Mouse (Mus musculus): ENCODE measurements at regions not wholly inside any gene's neighbourhood (a gene's known extent, or its start where the extent isn't known, plus 50 kb on each side); places are given as distances from the start of the nearest gene placed in this dataset.

- no peak for DNase-seq (ENCODE audit: low spot score in 2 of 2)
These were observed 600.4 kb upstream of the Tusc1 start for GRCm38 (mm10) chr4:93935692-93936091.

- DNase-seq (ENCODE audit: low spot score in 2 of 2): no peak
These were observed 591.8 kb upstream of the Tusc1 start for GRCm38 (mm10) chr4:93927117-93927516.

- DNase-seq (ENCODE audit: low spot score in 2 of 2): no peak
These were observed 589.1 kb upstream of the Tusc1 start for GRCm38 (mm10) chr4:93924402-93924801.

GRCm38 (mm10) chr4:93886631-93887030 is 551.3 kb upstream of the Tusc1 start:
- peak; percentile 48 to 65 for DNase-seq (ENCODE audit: low spot score in 2 of 2)

GRCm38 (mm10) chr4:93881318-93881717 is 546.0 kb upstream of the Tusc1 start:
- DNase-seq (ENCODE audit: low spot score in 2 of 2): no peak

GRCm38 (mm10) chr4:93879351-93879872 is 544.1 kb upstream of the Tusc1 start:
- DNase-seq (ENCODE audit: low spot score in 2 of 2): peak; percentile 67 to 68

GRCm38 (mm10) chr4:93873271-93873670 is 538.0 kb upstream of the Tusc1 start:
- DNase-seq (ENCODE audit: low spot score in 2 of 2): no peak

- DNase-seq (ENCODE audit: low spot score in 2 of 2): no peak
These were observed 518.1 kb upstream of the Tusc1 start for GRCm38 (mm10) chr4:93853451-93853850.

- no peak for DNase-seq (ENCODE audit: low spot score in 2 of 2)
These were observed 513.9 kb upstream of the Tusc1 start for GRCm38 (mm10) chr4:93849178-93849577.

- DNase-seq (ENCODE audit: low spot score in 2 of 2): no peak
These were observed 495.4 kb upstream of the Tusc1 start for GRCm38 (mm10) chr4:93830701-93831100.

GRCm38 (mm10) chr4:93793104-93793503 is 457.8 kb upstream of the Tusc1 start:
- no peak for DNase-seq (ENCODE audit: low spot score in 2 of 2)

- DNase-seq (ENCODE audit: low spot score in 2 of 2): no peak
These were observed 454.8 kb upstream of the Tusc1 start for GRCm38 (mm10) chr4:93790157-93790556.

GRCm38 (mm10) chr4:93754497-93754896 is 419.2 kb upstream of the Tusc1 start:
- no peak for DNase-seq (ENCODE audit: low spot score in 2 of 2)

GRCm38 (mm10) chr4:93746326-93746725 is 411.0 kb upstream of the Tusc1 start:
- no peak for DNase-seq (ENCODE audit: low spot score in 2 of 2)

GRCm38 (mm10) chr4:93713711-93714110 is 378.4 kb upstream of the Tusc1 start:
- no peak for DNase-seq (ENCODE audit: low spot score in 2 of 2)

GRCm38 (mm10) chr4:93676403-93677039 is 341.2 kb upstream of the Tusc1 start:
- no peak for DNase-seq (ENCODE audit: low spot score in 2 of 2)

GRCm38 (mm10) chr4:93675739-93676402 is 340.6 kb upstream of the Tusc1 start:
- DNase-seq (ENCODE audit: low spot score in 2 of 2): no peak

- no peak for DNase-seq (ENCODE audit: low spot score in 2 of 2)
These were observed 333.7 kb upstream of the Tusc1 start for GRCm38 (mm10) chr4:93669050-93669449.

GRCm38 (mm10) chr4:93664293-93664692 is 329.0 kb upstream of the Tusc1 start:
- no peak for DNase-seq (ENCODE audit: low spot score in 2 of 2)

- no peak for DNase-seq (ENCODE audit: low spot score in 2 of 2)
These were observed 302.9 kb upstream of the Tusc1 start for GRCm38 (mm10) chr4:93638207-93638606.

GRCm38 (mm10) chr4:93598474-93598873 is 263.2 kb upstream of the Tusc1 start:
- no peak for DNase-seq (ENCODE audit: low spot score in 2 of 2)

- no peak for DNase-seq (ENCODE audit: low spot score in 2 of 2)
These were observed 249.0 kb upstream of the Tusc1 start for GRCm38 (mm10) chr4:93584328-93584727.

- DNase-seq (ENCODE audit: low spot score in 2 of 2): no peak
These were observed 248.5 kb upstream of the Tusc1 start for GRCm38 (mm10) chr4:93583670-93584303.

Measured in frontal cortex, postnatal 36 days (tissue).